ENCODE assay signal across 1 mouse cellular context in genomic region chr17:56546576-56546975, GRCm38 (mm10).
TF ChIP-seq lines count a peak whose summit lies in the region.

No protein-coding gene starts in this region.

TF ChIP-seq in MEL, 35 proteins besides CTCF, POLR2A, EP300 and RAD21:
- TF ChIP-seq BHLHE40 (IDR thresholded peaks at IDR 0.05; ENCODE audit: borderline replicate concordance, low read depth, low read length) (no peak), SIN3A (IDR thresholded peaks at IDR 0.05; ENCODE audit: low read length) (no peak), MAFK (IDR thresholded peaks at IDR 0.05; ENCODE audit: borderline replicate concordance, low read depth, low read length) (no peak), TAL1 (IDR thresholded peaks at IDR 0.05; ENCODE audit: low read length) (no peak)
TF ChIP-seq in MEL: peak in this region for 0.
